Mouse (Mus musculus) embryonic facial prominence, embryonic 15.5 days (tissue): ENCODE results near the gene Pak6. TPM values are rescaled to one million over a fixed set of nuclear protein-coding genes. Genes with fewer than 3 reads are reported as not detected.

ENCODE experiments used
- ATAC-seq: fragments of 200-750 bp; cut with Nextera tagmentation; 2 replicates; pipeline ENCODE4 v1.8.0; 2017; ENCODE audit warnings: low read depth, moderate TSS enrichment; ENCODE audit not compliant: insufficient number of reproducible peaks, low FRiP score, low TSS enrichment
- H3K27ac ChIP-seq: fragments of 300-500 bp; sonication (generic); replicated peaks from 2 replicates; pipeline ENCODE4 v1.5.1; 2015; ENCODE audit warnings: mild to moderate bottlenecking, inconsistent platforms
- H3K27me3 ChIP-seq: fragments of 300-500 bp; sonication (generic); 2 replicates; pipeline ENCODE4 v1.6.1; 2015; ENCODE audit warnings: inconsistent platforms
- H3K36me3 ChIP-seq: fragments of 300-500 bp; sonication (generic); 2 replicates; pipeline ENCODE4 v1.6.1; 2015; ENCODE audit warnings: mild to moderate bottlenecking, inconsistent platforms
- H3K4me1 ChIP-seq: fragments of 300-500 bp; sonication (generic); 2 replicates; pipeline ENCODE4 v1.6.1; 2015; ENCODE audit warnings: inconsistent platforms
- H3K4me2 ChIP-seq: fragments of 300-500 bp; sonication (generic); replicated peaks from 2 replicates; pipeline ENCODE4 v1.6.1; 2015; ENCODE audit warnings: mild to moderate bottlenecking, inconsistent platforms
- H3K4me3 ChIP-seq: fragments of 300-500 bp; sonication (generic); replicated peaks from 2 replicates; pipeline ENCODE4 v1.5.1; 2015; ENCODE audit warnings: mild to moderate bottlenecking, inconsistent platforms
- H3K9ac ChIP-seq: fragments of 300-500 bp; sonication (generic); 2 replicates; pipeline ENCODE4 v1.6.1; 2015; ENCODE audit warnings: inconsistent platforms
- H3K9me3 ChIP-seq: fragments of 300-500 bp; sonication (generic); replicated peaks from 2 replicates; pipeline ENCODE4 v1.6.1; 2016; ENCODE audit warnings: inconsistent platforms
- WGBS: fragments of 180-500 bp; shearing (Covaris S2); methylation state at CpG from one replicate; pipeline ENCODE4 v1.1.7; 2015; 5-methylcytosine and 5-hydroxymethylcytosine counted together
- polyA plus RNA-seq: library from polyadenylated mRNA; unstranded; fragments of >200 nt; fragmentation: Nextera tagmentation; extraction: Ambion mirVana; gene quantifications from 2 replicates; pipeline ENCODE4 v1.2.1, GENCODE M21; 2015

Gene Pak6
- polyA plus RNA-seq, 1 experiment from 2014 or later = 8.5 TPM

- Histone ChIP-seq H3K4me3 (peak overlapping the region; percentile 29), H3K9ac (peak overlapping the region; percentile 9; the same call in 1 of the 2 replicates), H3K27ac (no peak overlapping the region), H3K9me3 (no peaks in the 10 kb centered on the region), H3K36me3 (no peaks in the 10 kb centered on the region), H3K4me1 (peaks cover 62% of the 10 kb centered on the region), H3K4me2 (peak overlapping the region; percentile 45), H3K27me3 (peaks cover 76% of the 10 kb centered on the region)
- 3% methylated on average over 32 of the region's 32 CpGs for WGBS
- ATAC-seq = no peak
These were observed 37.3 kb downstream of the Pak6 start for GRCm38 (mm10) chr2:118700179-118701062.

DNA sequence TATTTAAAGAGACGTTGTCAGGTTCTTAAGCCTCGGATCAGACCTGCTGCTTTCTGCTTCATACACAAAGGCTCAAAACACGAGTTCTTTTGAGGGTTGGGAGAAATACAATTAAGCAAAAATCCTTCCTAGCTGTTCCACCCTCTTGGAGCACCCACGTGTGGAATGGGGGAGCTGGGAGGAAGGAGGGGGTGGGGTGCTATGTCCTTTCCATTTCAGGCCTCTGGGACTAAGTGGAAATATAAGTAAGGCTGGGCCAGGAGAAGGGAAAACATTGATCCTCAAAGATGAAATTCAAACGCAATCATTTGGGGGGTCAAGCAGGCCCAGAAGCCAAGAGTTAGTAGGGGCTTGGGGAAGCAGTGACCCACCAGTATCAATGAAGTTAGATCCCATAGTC, 38.1 kb downstream of the Pak6 start:
- Histone ChIP-seq H3K27me3 (peaks cover 78% of the 10 kb centered on the region), H3K4me3 (no peak overlapping the region), H3K9me3 (no peaks in the 10 kb centered on the region), H3K4me2 (no peak overlapping the region), H3K9ac (no peak overlapping the region), H3K4me1 (peaks cover 54% of the 10 kb centered on the region), H3K27ac (no peak overlapping the region), H3K36me3 (no peaks in the 10 kb centered on the region)
- WGBS = 20% methylated on average over 5 of the region's 5 CpGs
- ATAC-seq = no peak

GRCm38 (mm10) chr2:118701971-118702882, 39.1 kb downstream of the Pak6 start:
- ATAC-seq = 0 out of 2 replicates have a peak, but pooled peaks have one; percentile 2
- H3K27me3 ChIP-seq = peaks cover 81% of the 10 kb centered on the region
- peak overlapping the region; percentile 44 for H3K4me3 ChIP-seq
- peak overlapping the region; percentile 90 for H3K4me2 ChIP-seq
- no peak overlapping the region for H3K27ac ChIP-seq
- no peaks in the 10 kb centered on the region for H3K36me3 ChIP-seq
- H3K4me1 ChIP-seq = peaks cover 51% of the 10 kb centered on the region
- 6% methylated on average over 51 of the region's 51 CpGs for WGBS
- H3K9me3 ChIP-seq = no peaks in the 10 kb centered on the region
- H3K9ac ChIP-seq = no peak overlapping the region

DNA sequence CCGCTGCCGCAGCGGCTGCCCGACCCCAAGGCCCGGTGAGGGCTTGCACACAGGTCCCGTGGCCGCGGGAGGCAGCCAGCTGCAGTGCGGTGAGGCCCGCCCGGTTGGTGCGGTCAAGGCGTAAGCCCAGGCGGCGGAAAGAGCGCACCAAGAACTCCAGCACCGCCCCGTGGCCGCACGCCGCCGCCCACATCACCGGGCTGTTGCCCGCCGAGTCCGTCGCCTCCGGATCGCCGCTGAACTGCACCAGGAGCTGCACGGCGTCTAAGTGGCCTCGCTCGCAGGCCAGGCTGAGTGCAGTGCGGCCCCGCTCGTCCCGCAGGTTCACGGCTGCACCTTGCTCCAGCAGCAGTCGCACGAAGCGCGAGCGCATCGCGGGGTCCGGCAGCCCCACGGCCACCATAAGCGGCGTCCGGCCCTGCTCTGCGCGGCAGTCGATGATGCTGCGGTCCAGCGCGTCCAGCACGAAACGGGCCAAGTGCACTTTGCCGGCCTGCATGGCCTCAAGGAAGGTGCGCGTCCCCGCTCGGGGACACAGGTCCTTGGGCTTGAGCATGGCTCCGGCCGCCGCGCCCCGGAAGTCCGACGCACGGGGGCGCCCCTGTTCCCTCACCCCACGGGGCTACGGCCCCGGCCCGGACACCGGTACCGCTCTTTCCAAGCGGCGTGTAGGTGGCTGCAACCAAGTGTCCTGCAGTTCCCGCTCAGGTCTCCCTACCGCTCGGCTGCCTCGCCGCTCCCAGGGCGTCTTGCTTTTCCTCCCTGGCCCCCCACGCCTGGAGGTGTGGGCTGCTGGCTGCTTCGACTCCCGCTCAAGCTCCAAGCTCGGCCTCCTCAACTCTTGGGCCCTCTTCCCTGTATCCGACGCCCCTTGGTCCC, 40.0 kb downstream of the Pak6 start:
- no peaks in the 10 kb centered on the region for H3K9me3 ChIP-seq
- peak overlapping the region; percentile 90 for H3K4me2 ChIP-seq
- H3K36me3 ChIP-seq = no peaks in the 10 kb centered on the region
- ATAC-seq = 0 out of 2 replicates have a peak, but pooled peaks have one; percentile 30
- peaks cover 43% of the 10 kb centered on the region for H3K4me1 ChIP-seq
- peaks cover 90% of the 10 kb centered on the region for H3K27me3 ChIP-seq
- H3K27ac ChIP-seq = no peak overlapping the region
- under 1% methylated on average over 93 of the region's 93 CpGs for WGBS
- H3K9ac ChIP-seq = no peak overlapping the region
- peak overlapping the region; percentile 44 for H3K4me3 ChIP-seq

- Histone ChIP-seq H3K27me3 (peaks cover 98% of the 10 kb centered on the region), H3K4me2 (peak within 1 kb of the TSS; percentile 90), H3K4me1 (peaks cover 41% of the 10 kb centered on the region), H3K9ac (no peak within 1 kb of the TSS), H3K4me3 (peak within 1 kb of the TSS; percentile 44), H3K9me3 (no peaks in the 10 kb centered on the region), H3K36me3 (no peaks in the 10 kb centered on the region), H3K27ac (no peak within 1 kb of the TSS)
- WGBS = 2% methylated on average over 47 of the region's 50 CpGs
- ATAC-seq = no peak
These were observed 41.0 kb downstream of the Pak6 start, which contains the start of gene Ankrd63 for GRCm38 (mm10) chr2:118703913-118704730. Ankrd63 (minus strand) TSS chr2:118703963.

DNA sequence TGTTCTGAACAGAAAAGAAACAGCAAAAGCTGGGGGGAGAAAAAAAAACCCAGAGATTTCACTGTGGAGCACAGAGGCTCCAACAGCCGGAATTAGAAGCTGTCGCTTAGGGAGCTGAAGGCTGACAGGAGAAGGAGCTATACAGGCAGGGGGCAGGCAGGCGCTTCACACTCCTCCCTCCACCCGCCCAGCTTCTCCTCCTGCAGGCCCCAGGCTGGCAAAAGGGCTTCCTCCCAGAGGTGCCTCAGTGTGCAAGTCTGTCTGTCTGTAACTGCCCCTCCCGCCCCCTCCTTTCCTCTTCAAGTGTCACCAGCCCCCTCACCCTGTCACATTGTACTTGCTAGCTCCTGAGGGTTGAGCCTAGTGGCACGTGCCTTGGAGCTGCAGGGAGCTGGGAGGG, 43.3 kb downstream of the Pak6 start:
- H3K9me3 ChIP-seq = no peaks in the 10 kb centered on the region
- H3K4me1 ChIP-seq = peaks cover 38% of the 10 kb centered on the region
- H3K4me3 ChIP-seq = no peak overlapping the region
- 6% methylated on average over 6 of the region's 6 CpGs for WGBS
- H3K9ac ChIP-seq = no peak overlapping the region
- no peak overlapping the region for H3K4me2 ChIP-seq
- H3K36me3 ChIP-seq = no peaks in the 10 kb centered on the region
- H3K27me3 ChIP-seq = peaks cover 100% of the 10 kb centered on the region
- H3K27ac ChIP-seq = no peak overlapping the region
- no peak for ATAC-seq

- Histone ChIP-seq H3K27me3 (peaks cover 97% of the 10 kb centered on the region), H3K4me2 (no peak overlapping the region), H3K9ac (no peak overlapping the region), H3K4me3 (no peak overlapping the region), H3K9me3 (no peaks in the 10 kb centered on the region), H3K27ac (no peak overlapping the region), H3K4me1 (peaks cover 28% of the 10 kb centered on the region), H3K36me3 (no peaks in the 10 kb centered on the region)
- WGBS = 61% methylated on average over 4 of the region's 4 CpGs
- no peak for ATAC-seq
These were observed 45.4 kb downstream of the Pak6 start for GRCm38 (mm10) chr2:118708472-118708871.

DNA sequence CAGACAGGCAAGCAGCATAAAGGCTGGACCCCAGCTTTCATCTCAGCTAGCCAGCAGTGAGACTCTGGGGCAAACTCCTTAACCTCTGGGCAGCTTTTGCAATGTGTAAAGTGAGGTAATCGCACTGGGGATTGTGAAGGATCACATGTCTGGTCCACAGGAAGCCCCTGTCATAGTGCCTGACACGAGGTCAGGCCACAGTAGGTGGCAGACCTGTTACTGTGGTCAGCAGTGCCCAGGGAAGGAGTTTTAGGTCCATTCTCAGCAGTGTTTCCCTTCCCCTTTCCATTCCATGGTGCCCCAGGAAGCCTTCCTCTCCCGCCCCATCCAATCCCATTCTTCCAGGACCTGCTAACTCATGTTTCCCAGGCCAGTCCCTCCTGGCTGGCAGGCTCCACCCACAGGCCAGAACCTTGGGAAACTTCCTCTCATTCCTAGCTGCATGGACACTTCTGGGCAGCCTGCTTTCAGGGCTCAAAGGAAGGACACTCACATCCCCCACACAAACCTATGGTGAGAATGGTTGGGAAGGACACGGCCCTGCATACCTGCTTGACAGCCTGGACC, 46.6 kb downstream of the Pak6 start:
- Histone ChIP-seq H3K36me3 (no peaks in the 10 kb centered on the region), H3K9me3 (no peaks in the 10 kb centered on the region), H3K27ac (no peak overlapping the region), H3K4me3 (no peak overlapping the region), H3K4me2 (no peak overlapping the region), H3K4me1 (peaks cover 20% of the 10 kb centered on the region), H3K9ac (no peak overlapping the region), H3K27me3 (peaks cover 84% of the 10 kb centered on the region)
- 59% methylated on average over 4 of the region's 4 CpGs for WGBS
- no peak for ATAC-seq

- peaks cover 26% of the 10 kb centered on the region for H3K4me1 ChIP-seq
- H3K27ac ChIP-seq = no peak overlapping the region
- H3K27me3 ChIP-seq = peaks cover 71% of the 10 kb centered on the region
- no peaks in the 10 kb centered on the region for H3K9me3 ChIP-seq
- H3K4me2 ChIP-seq = peak overlapping the region; percentile 92
- peak; percentile 39; the same call in 1 of the 2 replicates for ATAC-seq
- H3K36me3 ChIP-seq = no peaks in the 10 kb centered on the region
- H3K9ac ChIP-seq = peak overlapping the region; percentile 21; the same call in 1 of the 2 replicates
- H3K4me3 ChIP-seq = peak overlapping the region; percentile 42
- under 1% methylated on average over 36 of the region's 36 CpGs for WGBS
These were observed 48.0 kb downstream of the Pak6 start for GRCm38 (mm10) chr2:118711038-118711494.
